Mouse (Mus musculus) midbrain, embryonic 16.5 days (tissue): ENCODE results near the gene Ltbp2. TPM values are rescaled to one million over a fixed set of nuclear protein-coding genes. Genes with fewer than 3 reads are reported as not detected.

Experiments used
- ATAC-seq: fragments of 200-750 bp; cut with Nextera tagmentation; 2 replicates; pipeline ENCODE4 v1.8.0; 2017; ENCODE audit warnings: moderate TSS enrichment
- H3K27ac ChIP-seq: fragments of 300-500 bp; sonication (generic); 2 replicates; pipeline ENCODE4 v1.5.1; 2014; ENCODE audit warnings: mild to moderate bottlenecking, low read length, mixed read lengths
- H3K27me3 ChIP-seq: fragments of 300-500 bp; sonication (generic); 2 replicates; pipeline ENCODE4 v1.6.1; 2014; ENCODE audit warnings: low read depth, low read length, mixed read lengths; ENCODE audit not compliant: control insufficient read depth, insufficient read depth
- H3K36me3 ChIP-seq: fragments of 300-500 bp; sonication (generic); 2 replicates; pipeline ENCODE4 v1.6.1; 2014; ENCODE audit warnings: mild to moderate bottlenecking, low read length, moderate library complexity, mixed read lengths; ENCODE audit not compliant: control insufficient read depth, insufficient read depth
- H3K4me1 ChIP-seq: fragments of 300-500 bp; sonication (generic); 2 replicates; pipeline ENCODE4 v1.6.1; 2014; ENCODE audit warnings: mild to moderate bottlenecking, low read length, mixed read lengths; ENCODE audit not compliant: control insufficient read depth, insufficient read depth
- H3K4me2 ChIP-seq: fragments of 300-500 bp; sonication (generic); 2 replicates; pipeline ENCODE4 v1.6.1; 2014; ENCODE audit warnings: mild to moderate bottlenecking, low read length, mixed read lengths
- H3K4me3 ChIP-seq: fragments of 300-500 bp; sonication (generic); 2 replicates; pipeline ENCODE4 v1.5.1; 2014; ENCODE audit warnings: low read depth, mild to moderate bottlenecking, low read length, moderate library complexity, mixed read lengths
- H3K9ac ChIP-seq: fragments of 300-500 bp; sonication (generic); 2 replicates; pipeline ENCODE4 v1.6.1; 2014; ENCODE audit warnings: low read depth, low read length, mixed read lengths
- H3K9me3 ChIP-seq: fragments of 300-500 bp; sonication (generic); replicated peaks from 2 replicates; pipeline ENCODE4 v1.6.1; 2014; ENCODE audit warnings: mild to moderate bottlenecking, low read length, mixed read lengths; ENCODE audit not compliant: control insufficient read depth, poor library complexity, severe bottlenecking
- WGBS: fragments of 180-500 bp; shearing (Covaris S2); extraction: QIAGEN DNeasy Blood & Tissue Kit; methylation state at CpG from one replicate; pipeline ENCODE4 v1.1.7; 2014; 5-methylcytosine and 5-hydroxymethylcytosine counted together
- polyA plus RNA-seq: library from polyadenylated mRNA; unstranded; fragments of >200 nt; fragmentation: Nextera tagmentation; extraction: Ambion mirVana; gene quantifications from 2 replicates; pipeline ENCODE4 v1.2.1, GENCODE M21; 2015

Gene Ltbp2
- polyA plus RNA-seq, 1 experiment from 2014 or later = 0.11 TPM

- no peak overlapping the region for H3K9ac ChIP-seq
- no peak for ATAC-seq
- H3K4me1 ChIP-seq = peaks cover 14% of the 10 kb centered on the region
- no peak overlapping the region for H3K4me3 ChIP-seq
- no peaks in the 10 kb centered on the region for H3K9me3 ChIP-seq
- WGBS = 93% methylated on average over 6 of the region's 6 CpGs
- H3K36me3 ChIP-seq = 0 out of 2 replicates have a peak, but pooled peaks cover 3% of the 10 kb centered on the region
- H3K27me3 ChIP-seq = no peaks in the 10 kb centered on the region
- H3K27ac ChIP-seq = no peak overlapping the region
- no peak overlapping the region for H3K4me2 ChIP-seq
Observed at GRCm38 (mm10) chr12:84767510-84767909, 108.8 kb downstream of the Ltbp2 start.

- Histone ChIP-seq H3K36me3 (0 out of 2 replicates have a peak, but pooled peaks cover 6% of the 10 kb centered on the region), H3K4me1 (peaks cover 4% of the 10 kb centered on the region; the same call in 1 of the 2 replicates), H3K27ac (no peak overlapping the region), H3K4me3 (no peak overlapping the region), H3K9ac (no peak overlapping the region), H3K27me3 (no peaks in the 10 kb centered on the region), H3K4me2 (no peak overlapping the region), H3K9me3 (no peaks in the 10 kb centered on the region)
- WGBS = 86% methylated on average over 5 of the region's 5 CpGs
- ATAC-seq = no peak
Observed at GRCm38 (mm10) chr12:84766113-84766735, 110.1 kb downstream of the Ltbp2 start.

DNA sequence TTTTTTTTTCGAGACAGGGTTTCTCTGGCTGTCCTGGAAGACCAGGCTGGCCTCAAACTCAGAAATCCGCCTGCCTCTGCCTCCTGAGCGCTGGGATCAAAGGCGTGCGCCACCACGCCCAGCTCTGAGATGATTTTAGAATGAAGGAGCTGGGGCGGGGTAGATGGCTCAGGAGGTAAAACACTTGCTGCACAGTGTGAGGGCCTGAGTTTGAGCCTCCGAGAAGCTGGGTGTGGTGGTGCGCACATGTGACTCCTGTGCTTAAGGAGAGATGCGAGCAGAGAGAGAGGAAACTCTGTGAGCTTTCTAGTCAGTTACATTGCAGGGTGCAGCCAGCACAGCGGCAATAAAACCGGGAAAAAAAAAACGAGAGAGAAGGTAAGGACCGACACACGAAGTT, 110.8 kb downstream of the Ltbp2 start:
- Histone ChIP-seq H3K36me3 (0 out of 2 replicates have a peak, but pooled peaks cover 6% of the 10 kb centered on the region), H3K9me3 (no peaks in the 10 kb centered on the region), H3K9ac (no peak overlapping the region), H3K27ac (no peak overlapping the region), H3K4me3 (no peak overlapping the region), H3K4me2 (no peak overlapping the region), H3K27me3 (no peaks in the 10 kb centered on the region), H3K4me1 (no peaks in the 10 kb centered on the region)
- ATAC-seq = no peak
- WGBS = 96% methylated on average over 15 of the region's 15 CpGs

- Histone ChIP-seq H3K4me1 (no peaks in the 10 kb centered on the region), H3K9me3 (no peaks in the 10 kb centered on the region), H3K27ac (no peak overlapping the region), H3K4me2 (no peak overlapping the region), H3K27me3 (no peaks in the 10 kb centered on the region), H3K9ac (no peak overlapping the region), H3K36me3 (0 out of 2 replicates have a peak, but pooled peaks cover 6% of the 10 kb centered on the region), H3K4me3 (no peak overlapping the region)
- WGBS = 89% methylated on average over 7 of the region's 7 CpGs
- ATAC-seq = no peak
Observed at GRCm38 (mm10) chr12:84764756-84765155, 111.6 kb downstream of the Ltbp2 start.

- no peaks in the 10 kb centered on the region for H3K9me3 ChIP-seq
- H3K27ac ChIP-seq = no peak overlapping the region
- H3K27me3 ChIP-seq = no peaks in the 10 kb centered on the region
- H3K4me3 ChIP-seq = no peak overlapping the region
- no peak for ATAC-seq
- H3K4me2 ChIP-seq = no peak overlapping the region
- peaks cover 10% of the 10 kb centered on the region; the same call in 1 of the 2 replicates for H3K36me3 ChIP-seq
- no peak overlapping the region for H3K9ac ChIP-seq
- H3K4me1 ChIP-seq = no peaks in the 10 kb centered on the region
- WGBS = 93% methylated on average over 13 of the region's 13 CpGs
Observed at GRCm38 (mm10) chr12:84763577-84764218, 112.6 kb downstream of the Ltbp2 start.

GRCm38 (mm10) chr12:84762532-84762931, 113.8 kb downstream of the Ltbp2 start:
- Histone ChIP-seq H3K9me3 (no peaks in the 10 kb centered on the region), H3K36me3 (peaks cover 11% of the 10 kb centered on the region; the same call in 1 of the 2 replicates), H3K27me3 (no peaks in the 10 kb centered on the region), H3K4me3 (no peak overlapping the region), H3K4me1 (no peaks in the 10 kb centered on the region), H3K4me2 (no peak overlapping the region), H3K27ac (no peak overlapping the region), H3K9ac (no peak overlapping the region)
- 97% methylated on average over 5 of the region's 5 CpGs for WGBS
- no peak for ATAC-seq

- Histone ChIP-seq H3K4me1 (0 out of 2 replicates have a peak, but pooled peaks cover 2% of the 10 kb centered on the region), H3K4me3 (no peak overlapping the region), H3K36me3 (peaks cover 15% of the 10 kb centered on the region), H3K9ac (no peak overlapping the region), H3K4me2 (no peak overlapping the region), H3K27ac (no peak overlapping the region), H3K27me3 (no peaks in the 10 kb centered on the region), H3K9me3 (no peaks in the 10 kb centered on the region)
- ATAC-seq = no peak
- 84% methylated on average over 2 of the region's 2 CpGs for WGBS
Observed at GRCm38 (mm10) chr12:84759063-84759462, 117.3 kb downstream of the Ltbp2 start.

DNA sequence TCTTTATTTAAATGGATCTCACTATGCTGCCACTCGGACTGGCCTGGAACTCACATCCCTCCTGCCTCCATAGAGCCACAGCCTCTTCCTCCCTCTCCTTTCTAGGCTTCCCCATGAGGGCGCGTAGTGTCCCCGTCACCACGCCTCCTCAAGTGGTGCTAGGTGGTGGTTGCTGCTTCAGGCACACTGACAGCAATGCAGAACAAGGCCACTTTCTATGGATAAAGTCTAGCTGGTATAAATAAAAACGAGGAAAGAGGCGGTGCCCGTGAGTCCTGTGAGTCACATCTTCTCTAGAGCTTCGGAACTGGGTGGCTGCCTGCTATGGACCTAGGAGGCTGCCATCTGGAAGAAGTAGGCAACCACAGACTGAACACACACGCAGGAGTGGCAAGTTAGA, 120.3 kb downstream of the Ltbp2 start:
- H3K27ac ChIP-seq = no peak overlapping the region
- peaks cover 9% of the 10 kb centered on the region for H3K36me3 ChIP-seq
- H3K9ac ChIP-seq = no peak overlapping the region
- no peaks in the 10 kb centered on the region for H3K9me3 ChIP-seq
- H3K4me1 ChIP-seq = peaks cover 23% of the 10 kb centered on the region
- H3K4me3 ChIP-seq = no peak overlapping the region
- ATAC-seq = no peak
- no peaks in the 10 kb centered on the region for H3K27me3 ChIP-seq
- H3K4me2 ChIP-seq = no peak overlapping the region
- 95% methylated on average over 10 of the region's 10 CpGs for WGBS

DNA sequence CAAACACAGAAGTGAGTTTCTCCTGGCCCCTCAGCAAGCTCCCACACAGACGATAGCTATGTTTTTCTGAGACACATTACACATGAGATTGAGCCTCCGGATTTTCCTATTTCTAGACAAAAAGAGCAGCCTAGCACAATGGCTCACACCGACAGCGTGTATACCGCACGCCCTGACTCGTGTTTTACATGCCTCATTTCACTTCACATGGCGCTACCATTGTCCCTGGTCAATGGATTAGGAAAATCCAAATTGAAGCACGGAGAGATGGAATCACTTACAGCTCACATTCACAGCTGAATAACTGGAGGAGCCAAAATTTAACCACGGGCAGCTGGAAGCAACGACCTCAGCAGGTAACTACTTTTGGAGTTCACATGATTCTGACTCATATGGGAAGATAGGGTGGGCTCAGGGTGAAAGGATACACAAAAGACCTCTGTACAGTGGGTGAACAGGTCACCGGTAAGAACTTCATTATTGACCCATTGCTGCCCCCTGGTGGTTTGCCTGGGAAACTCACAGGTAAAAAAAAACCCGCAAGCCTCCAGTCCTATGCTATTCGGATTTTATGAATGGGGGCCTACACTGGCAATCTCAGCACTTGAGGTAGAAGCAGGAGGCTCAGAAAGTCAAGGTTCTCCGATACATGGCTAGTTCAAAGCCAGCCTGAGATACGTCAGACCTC, 121.2 kb downstream of the Ltbp2 start:
- no peaks in the 10 kb centered on the region for H3K9me3 ChIP-seq
- WGBS = 30% methylated on average over 16 of the region's 16 CpGs
- ATAC-seq = no peak
- H3K4me1 ChIP-seq = peaks cover 23% of the 10 kb centered on the region
- no peak overlapping the region for H3K4me3 ChIP-seq
- no peaks in the 10 kb centered on the region for H3K27me3 ChIP-seq
- H3K4me2 ChIP-seq = no peak overlapping the region
- 0 out of 2 replicates have a peak overlapping the region, but pooled peaks have one; percentile 40 for H3K27ac ChIP-seq
- H3K9ac ChIP-seq = no peak overlapping the region
- H3K36me3 ChIP-seq = peaks cover 9% of the 10 kb centered on the region
